Mouse (Mus musculus) adrenal gland, adult 18-20 months (tissue): Measurements from ENCODE around the gene Jag1. TPM values are rescaled to one million over a fixed set of nuclear protein-coding genes. Genes with fewer than 3 reads are reported as not detected.

ENCODE experiments used
- DNase-seq, 2 experiments: peaks; one replicate each; pipeline ENCODE4 v3.0.0; 2021 to 2022; ENCODE audit warnings: low spot score in 2 of 2
- total RNA-seq, 2 experiments: library from RNA; stranded (reverse); gene quantifications; 1 replicate in 1 of 2; 2 replicates in 1 of 2; pipeline ENCODE4 v1.2.3; 2021

Gene Jag1
- total RNA-seq, 2 experiments from 2014 or later = 11.3 to 11.9 TPM

DNA sequence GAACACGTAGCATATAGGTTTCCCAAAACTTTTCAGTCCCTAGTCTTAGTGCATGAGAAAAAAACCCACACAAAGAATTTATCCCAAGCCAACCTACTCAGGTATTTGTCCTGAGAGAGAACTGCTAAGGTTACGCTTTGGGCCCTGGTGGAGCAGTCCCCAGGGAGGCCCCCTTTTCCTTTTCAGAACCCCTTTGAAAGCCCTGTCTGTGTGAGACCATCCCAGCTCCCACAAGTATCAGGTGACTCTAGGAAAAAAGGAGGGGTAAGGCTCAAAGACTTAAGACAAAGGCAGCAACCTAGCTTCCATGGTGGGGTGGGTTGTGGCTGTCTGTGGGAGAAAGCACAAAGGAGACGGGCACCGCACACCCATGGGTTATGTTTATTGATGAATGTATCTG, 9.2 kb downstream of the Jag1 start:
- no peak for DNase-seq

DNA sequence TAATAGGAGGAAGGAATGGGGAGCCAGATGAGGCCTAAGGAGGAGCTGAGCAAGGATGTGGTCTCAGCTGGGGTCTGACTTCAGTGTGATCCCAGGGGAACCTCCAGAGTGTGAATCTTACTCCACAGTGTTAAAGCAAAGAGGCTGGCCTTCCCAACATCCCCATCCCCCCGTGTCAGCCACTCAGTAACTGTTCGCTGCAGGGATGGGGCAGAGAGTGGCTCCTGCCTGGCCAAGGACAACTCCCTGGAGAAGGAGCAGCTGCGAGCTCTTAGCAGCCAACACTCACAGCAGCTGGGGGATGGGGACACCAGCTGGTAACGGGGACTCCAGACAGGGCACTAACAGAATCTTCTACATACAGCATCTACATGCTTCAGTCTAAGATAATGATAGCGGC, 15.4 kb downstream of the Jag1 start:
- DNase-seq = no peak

DNA sequence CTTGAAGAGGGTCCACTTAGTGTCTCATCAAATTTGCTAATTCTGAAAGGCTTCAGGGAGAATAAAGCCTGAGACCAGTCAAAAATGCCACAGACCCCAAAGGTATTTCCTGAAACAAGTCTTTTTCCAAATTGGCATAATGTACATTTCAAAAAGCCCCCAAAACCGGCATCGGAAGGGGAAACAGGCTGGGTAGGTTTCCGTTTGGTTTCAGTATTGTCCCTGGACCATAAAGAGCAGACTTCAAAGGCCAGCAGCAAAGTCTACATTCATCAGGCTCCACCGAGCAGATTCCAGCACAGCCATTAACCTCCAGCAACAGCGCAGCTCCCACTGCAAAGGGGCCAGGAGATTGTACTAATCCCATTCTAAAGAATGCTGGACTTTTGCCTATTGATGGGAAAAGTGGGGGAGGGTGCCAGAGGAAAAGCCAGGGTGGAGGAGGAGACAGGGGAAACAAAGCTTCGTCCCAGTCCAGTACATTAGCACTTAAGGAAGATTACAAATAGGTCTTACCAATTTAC, 17.2 kb downstream of the Jag1 start:
- no peak for DNase-seq

DNA sequence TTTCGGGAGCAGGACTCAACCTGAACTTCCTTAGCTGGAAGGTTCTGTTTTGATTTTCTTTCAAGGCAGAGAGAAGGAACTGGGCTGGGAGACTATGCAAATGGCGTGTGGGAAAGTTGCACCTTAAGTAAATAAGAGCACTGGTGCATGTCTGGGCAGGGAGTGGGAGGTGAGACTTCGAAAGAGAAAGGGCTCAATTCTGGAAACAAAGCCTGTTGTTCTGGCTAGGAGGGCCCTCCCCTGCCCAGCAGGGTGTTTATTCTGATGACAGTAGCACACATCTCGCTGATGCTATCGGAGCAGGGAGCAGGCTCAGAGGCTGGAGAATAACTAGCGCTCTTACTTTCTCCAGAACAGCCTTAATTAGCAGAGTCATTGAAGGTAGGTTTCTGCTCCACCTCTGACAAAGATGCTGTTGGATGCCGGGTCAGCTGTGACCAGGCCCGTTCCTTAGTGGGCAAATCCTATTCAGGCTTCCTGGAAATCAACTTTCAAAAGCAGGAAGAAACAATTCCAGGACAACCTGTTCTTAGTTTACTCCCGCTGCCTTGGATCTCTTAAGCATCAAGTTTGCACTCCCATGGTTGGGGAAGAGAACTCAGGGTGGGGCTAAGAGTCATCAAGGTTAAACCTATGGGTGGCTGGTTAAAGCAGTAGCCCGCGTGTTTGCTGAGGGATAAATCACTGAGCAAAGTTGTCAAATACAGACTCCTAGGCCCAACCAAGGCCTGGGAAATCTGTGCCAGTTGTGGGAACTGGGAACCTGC, 18.0 kb downstream of the Jag1 start:
- no peak for DNase-seq

DNA sequence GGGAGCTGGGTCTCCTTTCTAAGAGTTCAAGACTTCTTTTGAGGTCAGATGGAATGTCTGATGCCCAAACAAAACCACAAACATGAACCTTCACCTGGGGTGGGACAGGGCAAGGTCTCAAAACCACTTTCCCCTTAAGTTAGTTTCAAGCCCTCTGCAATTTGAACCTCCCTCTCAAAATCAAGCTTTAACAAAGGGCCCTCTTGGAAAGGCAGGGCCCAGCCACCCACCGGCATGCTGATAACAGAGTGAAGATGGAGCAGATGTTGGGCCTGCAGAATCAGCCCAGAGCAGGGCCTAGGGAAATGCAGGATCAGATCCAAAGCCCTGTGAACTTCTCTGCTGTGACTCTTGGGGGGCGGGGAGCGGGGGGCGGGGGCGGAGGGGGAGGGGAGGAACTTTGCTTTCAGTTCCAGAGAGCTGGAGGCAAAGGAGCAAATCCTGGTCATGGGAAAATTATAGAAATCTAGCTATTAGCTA, 19.4 kb downstream of the Jag1 start:
- DNase-seq = no peak

GRCm38 (mm10) chr2:137094301-137094700, 22.1 kb downstream of the Jag1 start:
- no peak for DNase-seq

- DNase-seq = no peak
Observed at GRCm38 (mm10) chr2:137093298-137093630, 23.2 kb downstream of the Jag1 start.

GRCm38 (mm10) chr2:137092523-137093297, 23.7 kb downstream of the Jag1 start:
- no peak for DNase-seq

GRCm38 (mm10) chr2:137091766-137092522, 24.5 kb downstream of the Jag1 start:
- no peak for DNase-seq

- DNase-seq = no peak
Observed at GRCm38 (mm10) chr2:137087705-137088104, 28.7 kb downstream of the Jag1 start.

DNA sequence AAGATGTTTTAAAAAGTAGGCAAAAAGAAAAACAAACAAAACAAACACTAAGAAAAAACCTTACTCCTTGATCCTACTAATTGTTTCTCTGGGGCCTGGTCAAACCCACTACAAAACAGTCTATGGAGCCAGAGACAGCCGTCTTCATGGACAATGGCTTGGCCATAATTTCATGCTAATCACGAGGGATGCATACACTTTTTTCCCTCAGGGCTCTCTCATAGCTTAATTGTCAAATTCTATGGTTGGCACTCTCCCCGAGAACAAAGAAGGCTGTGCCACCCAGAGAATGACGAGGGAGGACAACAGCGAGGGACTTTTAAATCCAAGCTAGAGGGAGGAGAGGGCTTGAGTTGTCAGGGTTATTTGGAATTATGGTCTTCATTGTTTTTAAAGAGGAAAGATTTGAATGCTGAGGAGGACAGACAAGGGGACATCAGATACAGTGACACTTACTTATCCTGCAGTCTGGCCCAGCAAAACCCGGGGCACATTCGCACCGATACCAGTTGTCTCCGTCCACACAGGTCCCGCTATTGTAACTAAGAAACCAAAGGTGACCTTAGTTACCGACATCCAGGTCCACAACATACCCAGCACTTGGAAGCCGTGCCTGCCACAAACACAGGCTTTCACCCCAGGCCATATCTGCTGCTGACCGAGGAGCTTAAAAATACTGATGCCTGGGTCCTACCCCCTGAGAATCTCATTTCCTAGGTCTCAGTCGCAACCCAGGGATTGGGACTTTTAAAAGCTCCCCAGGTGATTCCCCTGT, 29.6 kb downstream of the Jag1 start:
- DNase-seq = no peak

DNA sequence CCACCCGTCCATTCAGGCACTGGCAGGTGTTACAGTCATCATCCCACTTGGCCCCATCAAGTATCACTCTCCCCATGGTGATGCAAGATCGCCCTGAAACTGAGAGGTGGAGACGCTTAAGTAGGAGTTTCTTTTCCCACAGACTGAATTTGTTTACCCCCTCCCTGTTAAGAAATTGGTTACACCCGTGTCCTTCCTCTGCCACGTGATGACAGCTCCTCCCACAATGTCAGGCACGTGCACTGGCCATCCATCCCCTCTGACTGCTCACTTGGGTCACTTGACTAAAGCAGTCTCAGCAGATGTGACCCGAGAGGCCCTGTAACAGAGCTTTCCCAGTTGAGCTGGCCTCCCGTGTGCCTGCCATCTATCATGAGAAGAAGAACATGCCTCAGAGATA, 31.2 kb downstream of the Jag1 start:
- no peak for DNase-seq

DNA sequence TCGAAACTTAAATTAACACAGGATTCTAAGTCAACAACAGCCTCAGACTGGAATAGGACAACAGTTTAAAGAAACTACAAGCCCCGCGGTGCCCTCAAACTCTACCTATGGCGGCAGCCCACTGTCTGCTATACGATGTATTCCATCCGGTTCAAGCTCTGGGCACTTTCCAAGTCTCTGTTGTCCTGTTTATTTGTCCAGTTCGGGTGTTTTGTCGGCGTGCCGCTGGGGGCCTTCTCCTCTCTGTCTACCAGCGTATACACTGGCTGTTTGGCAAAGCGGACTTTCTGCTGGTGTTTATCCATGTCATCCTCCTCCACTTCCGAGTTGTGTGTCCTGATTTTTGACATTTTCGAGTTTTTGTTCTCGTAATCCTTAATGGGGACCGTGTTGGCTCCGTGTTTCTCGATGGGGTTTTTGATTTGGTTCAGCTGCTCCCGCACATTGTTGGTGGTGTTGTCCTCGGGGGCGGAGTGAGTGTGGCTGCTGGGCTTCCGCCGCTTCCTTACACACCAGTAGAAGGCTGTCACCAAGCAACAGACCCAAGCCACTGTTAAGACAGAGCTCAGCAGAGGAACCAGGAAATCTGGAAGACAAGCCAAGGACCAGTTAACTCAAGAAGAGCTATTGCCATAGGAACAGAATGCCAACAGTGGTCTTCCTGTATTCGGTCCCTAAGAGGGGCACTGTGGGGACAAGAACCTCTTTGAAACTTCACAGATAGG, 33.4 kb downstream of the Jag1 start:
- DNase-seq = no peak

DNA sequence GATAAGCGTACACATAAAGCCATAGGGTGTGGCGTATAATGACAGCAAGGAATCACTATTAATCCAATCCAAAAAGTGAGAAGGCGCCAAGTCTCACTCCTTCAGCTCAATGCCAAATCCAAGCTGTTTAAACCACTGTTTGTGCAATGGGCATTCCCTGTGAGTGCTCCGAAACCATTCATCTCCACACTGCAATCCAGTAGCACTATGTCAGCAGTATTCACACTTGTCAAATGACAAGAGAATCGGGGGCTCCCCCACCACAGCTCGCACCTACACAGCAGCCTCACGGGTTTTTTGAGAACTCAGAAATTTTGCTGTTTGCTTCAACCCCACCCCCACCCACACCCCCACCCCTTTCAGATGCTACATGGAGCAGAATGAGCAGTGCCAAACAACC, 35.4 kb downstream of the Jag1 start:
- DNase-seq = no peak

- no peak for DNase-seq
Observed at GRCm38 (mm10) chr2:137080468-137080867, 36.0 kb downstream of the Jag1 start.

DNA sequence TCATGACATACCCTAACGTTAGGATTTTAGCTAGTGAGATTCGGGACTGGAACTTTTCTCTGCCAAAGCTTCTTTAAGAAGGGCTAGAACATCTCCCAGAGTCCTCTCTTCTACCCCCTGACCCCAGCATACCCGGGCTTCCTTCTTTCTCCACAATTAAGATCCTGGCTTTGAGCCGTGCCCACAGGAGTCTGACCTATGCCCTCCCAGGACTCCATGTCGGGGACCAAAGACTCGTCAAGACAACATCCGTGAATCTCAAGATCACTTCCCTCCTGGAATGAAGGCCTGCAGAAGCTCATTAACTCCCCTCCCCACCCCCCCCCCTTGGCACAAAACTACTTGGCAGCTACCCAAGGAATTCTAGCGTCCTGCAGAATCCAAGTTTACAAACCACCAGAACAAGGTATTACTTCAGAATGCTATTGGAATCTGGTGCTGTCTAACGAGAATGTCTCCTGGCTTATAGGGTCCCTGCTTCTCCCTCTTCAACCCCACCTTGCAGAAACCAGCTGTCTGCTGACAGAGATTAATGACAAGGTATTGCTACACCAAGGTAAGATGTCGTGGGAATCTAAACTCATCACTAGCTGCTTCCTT, 36.6 kb downstream of the Jag1 start:
- DNase-seq = no peak

- DNase-seq = no peak
Observed at GRCm38 (mm10) chr2:137078771-137079170, 37.7 kb downstream of the Jag1 start.

DNA sequence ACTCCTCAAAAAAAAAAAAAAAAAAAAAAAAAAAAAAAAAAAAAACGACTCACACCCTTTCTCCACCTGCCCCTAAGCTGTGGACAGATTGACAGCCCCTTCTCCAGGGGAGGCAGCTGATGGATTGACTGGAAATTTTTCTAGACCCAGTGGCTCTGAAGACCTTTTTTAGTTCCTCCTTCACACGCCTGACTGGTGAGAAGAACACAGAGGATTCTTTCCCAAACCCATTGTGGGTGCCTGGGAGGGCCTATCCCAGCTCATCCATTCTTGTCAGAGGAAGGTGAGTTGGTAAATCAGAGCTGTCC, 42.2 kb downstream of the Jag1 start:
- DNase-seq = no peak

- DNase-seq = no peak
Observed at GRCm38 (mm10) chr2:137073473-137074312, 42.8 kb downstream of the Jag1 start.
